Mouse (Mus musculus) cerebellum, adult 8-10 months (tissue): ENCODE data around the gene Gm32742.
"Not testable (repeated sequence)": the region's sequence is repeated elsewhere in the genome, so short reads cannot be mapped to it uniquely, and the experiment has no call there.

Experiments
- DNase-seq: peaks from one replicate; pipeline ENCODE4 v3.0.0; 2022

The Gm32742 gene

GRCm38 (mm10) chr9:51146496-51146895, 18.8 kb downstream of the Gm32742 start:
- DNase-seq = no peak

GRCm38 (mm10) chr9:51144218-51144617, 21.1 kb downstream of the Gm32742 start:
- DNase-seq = no peak

GRCm38 (mm10) chr9:51143437-51143836, 21.9 kb downstream of the Gm32742 start:
- no peak for DNase-seq

GRCm38 (mm10) chr9:51140711-51141110, 24.6 kb downstream of the Gm32742 start:
- DNase-seq = no peak

GRCm38 (mm10) chr9:51139401-51139800, 25.9 kb downstream of the Gm32742 start:
- not testable (repeated sequence) for DNase-seq

GRCm38 (mm10) chr9:51138301-51138700, 27.0 kb downstream of the Gm32742 start:
- no peak for DNase-seq

GRCm38 (mm10) chr9:51137836-51138235, 27.5 kb downstream of the Gm32742 start:
- no peak for DNase-seq

GRCm38 (mm10) chr9:51137432-51137831, 27.9 kb downstream of the Gm32742 start:
- no peak for DNase-seq

- DNase-seq = peak; percentile 9
Observed at GRCm38 (mm10) chr9:51136985-51137384, 28.3 kb downstream of the Gm32742 start.

GRCm38 (mm10) chr9:51114767-51115166, 50.5 kb downstream of the Gm32742 start:
- DNase-seq = no peak

GRCm38 (mm10) chr9:51105751-51106150, 59.6 kb downstream of the Gm32742 start:
- DNase-seq = no peak

- DNase-seq = peak; percentile 11
Observed at GRCm38 (mm10) chr9:51103808-51104514, 61.4 kb downstream of the Gm32742 start.

GRCm38 (mm10) chr9:51102963-51103807, 62.1 kb downstream of the Gm32742 start:
- peak; percentile 15 for DNase-seq

GRCm38 (mm10) chr9:51101756-51102425, 63.4 kb downstream of the Gm32742 start, which contains the start of gene 4833427G06Rik:
Gene 4833427G06Rik (minus strand): TSS chr9:51102078.
- peak; percentile 28 for DNase-seq

GRCm38 (mm10) chr9:51096306-51096705, 69.0 kb downstream of the Gm32742 start:
- DNase-seq = no peak

- no peak for DNase-seq
Observed at GRCm38 (mm10) chr9:51093697-51094096, 71.6 kb downstream of the Gm32742 start.

- DNase-seq = no peak
Observed at GRCm38 (mm10) chr9:51081614-51082013, 83.7 kb downstream of the Gm32742 start.
